Mouse (Mus musculus): Measurements from ENCODE around the gene Tie1. TPM values are rescaled to one million over a fixed set of nuclear protein-coding genes. Genes with fewer than 3 reads are reported as not detected.

The Tie1 gene
- polyA plus RNA-seq, 1 experiment from 2014 or later: 65.3 TPM

GRCm38 (mm10) chr4:118445781-118446414, 44.0 kb downstream of the Tie1 start:
- 16% methylated on average over 18 of the region's 18 CpGs for WGBS
- H3K9me3 ChIP-seq (ENCODE audit: low read length): no peaks in the 10 kb centered on the region
- peak overlapping the region; percentile 39 for H3K4me3 ChIP-seq (ENCODE audit: low read length)
- peak overlapping the region; percentile 56 for H3K9ac ChIP-seq (replicated peaks; ENCODE audit: low read length)
- H3K27ac ChIP-seq (ENCODE audit: low read length): no peak overlapping the region
- peak; percentile 94 for ATAC-seq (ENCODE audit: low FRiP score, low TSS enrichment)
- H3K4me1 ChIP-seq (ENCODE audit: insufficient read depth, low read length): 0 out of 2 replicates have a peak, but pooled peaks cover 6% of the 10 kb centered on the region
- no peaks in the 10 kb centered on the region for H3K36me3 ChIP-seq (ENCODE audit: insufficient read depth, low read length)
- no peaks in the 10 kb centered on the region for H3K27me3 ChIP-seq (ENCODE audit: insufficient read depth, low read length)
- peak overlapping the region; percentile 68 for H3K4me2 ChIP-seq (replicated peaks; ENCODE audit: low read depth, low read length)

DNA sequence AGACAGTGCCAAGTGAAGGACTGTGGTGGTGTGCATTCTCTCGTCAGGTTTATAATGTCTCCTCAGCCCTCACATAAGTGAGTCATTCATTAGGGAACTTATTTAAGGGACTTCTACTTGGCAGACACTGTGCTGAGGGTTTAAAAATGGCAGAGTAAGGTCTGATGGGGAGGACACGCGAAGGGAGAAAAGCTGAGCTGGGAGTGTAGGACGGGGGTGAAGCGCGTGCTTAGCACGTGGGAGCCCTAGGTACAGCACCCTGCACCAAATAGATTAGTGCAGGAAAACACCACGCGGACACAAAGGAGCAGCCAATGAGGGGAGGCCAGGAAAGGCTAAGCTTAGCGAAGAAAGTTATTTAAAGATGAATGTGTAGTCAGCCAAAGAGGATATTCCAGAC, 44.8 kb downstream of the Tie1 start:
- H3K4me1 ChIP-seq (ENCODE audit: insufficient read depth, low read length): 0 out of 2 replicates have a peak, but pooled peaks cover 6% of the 10 kb centered on the region
- no peak overlapping the region for H3K9ac ChIP-seq (replicated peaks; ENCODE audit: low read length)
- no peak for ATAC-seq (ENCODE audit: low FRiP score, low TSS enrichment)
- H3K36me3 ChIP-seq (ENCODE audit: insufficient read depth, low read length): no peaks in the 10 kb centered on the region
- H3K4me3 ChIP-seq (ENCODE audit: low read length): no peak overlapping the region
- H3K9me3 ChIP-seq (ENCODE audit: low read length): no peaks in the 10 kb centered on the region
- H3K4me2 ChIP-seq (replicated peaks; ENCODE audit: low read depth, low read length): no peak overlapping the region
- no peak overlapping the region for H3K27ac ChIP-seq (ENCODE audit: low read length)
- no peaks in the 10 kb centered on the region for H3K27me3 ChIP-seq (ENCODE audit: insufficient read depth, low read length)
- 86% methylated on average over 10 of the region's 10 CpGs for WGBS

DNA sequence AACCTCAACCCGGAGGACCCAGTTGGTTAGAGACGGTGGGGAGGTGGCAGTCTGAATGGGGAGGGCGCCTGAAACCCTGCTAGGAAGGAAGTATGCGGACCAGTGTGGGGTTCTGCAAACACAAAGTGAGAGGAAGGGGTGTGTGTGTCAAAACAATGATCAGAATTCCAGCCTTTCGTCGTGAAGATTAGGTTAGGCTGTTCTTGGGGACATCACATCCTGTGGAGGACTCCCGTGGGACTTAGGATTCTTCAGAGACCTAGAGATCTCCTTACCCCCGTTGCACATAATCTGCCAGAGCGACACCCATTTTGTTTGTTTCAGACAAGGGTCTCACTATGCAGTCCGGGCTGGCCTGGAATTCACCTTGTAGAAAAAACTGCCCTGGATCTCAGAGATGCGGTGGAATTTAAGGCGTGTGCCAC, 52.0 kb downstream of the Tie1 start:
- Histone ChIP-seq H3K27ac (ENCODE audit: low read length) (peak overlapping the region; percentile 94), H3K4me2 (replicated peaks; ENCODE audit: low read depth, low read length) (peak overlapping the region; percentile 96), H3K4me3 (ENCODE audit: low read length) (peak overlapping the region; percentile 82), H3K9me3 (ENCODE audit: low read length) (no peaks in the 10 kb centered on the region), H3K9ac (replicated peaks; ENCODE audit: low read length) (peak overlapping the region; percentile 90), H3K4me1 (ENCODE audit: insufficient read depth, low read length) (peaks cover 39% of the 10 kb centered on the region), H3K27me3 (ENCODE audit: insufficient read depth, low read length) (no peaks in the 10 kb centered on the region), H3K36me3 (ENCODE audit: insufficient read depth, low read length) (peaks cover 18% of the 10 kb centered on the region)
- 0 out of 2 replicates have a peak, but pooled peaks have one; percentile 7 for ATAC-seq (ENCODE audit: low FRiP score, low TSS enrichment)
- 7% methylated on average over 12 of the region's 12 CpGs for WGBS

DNA sequence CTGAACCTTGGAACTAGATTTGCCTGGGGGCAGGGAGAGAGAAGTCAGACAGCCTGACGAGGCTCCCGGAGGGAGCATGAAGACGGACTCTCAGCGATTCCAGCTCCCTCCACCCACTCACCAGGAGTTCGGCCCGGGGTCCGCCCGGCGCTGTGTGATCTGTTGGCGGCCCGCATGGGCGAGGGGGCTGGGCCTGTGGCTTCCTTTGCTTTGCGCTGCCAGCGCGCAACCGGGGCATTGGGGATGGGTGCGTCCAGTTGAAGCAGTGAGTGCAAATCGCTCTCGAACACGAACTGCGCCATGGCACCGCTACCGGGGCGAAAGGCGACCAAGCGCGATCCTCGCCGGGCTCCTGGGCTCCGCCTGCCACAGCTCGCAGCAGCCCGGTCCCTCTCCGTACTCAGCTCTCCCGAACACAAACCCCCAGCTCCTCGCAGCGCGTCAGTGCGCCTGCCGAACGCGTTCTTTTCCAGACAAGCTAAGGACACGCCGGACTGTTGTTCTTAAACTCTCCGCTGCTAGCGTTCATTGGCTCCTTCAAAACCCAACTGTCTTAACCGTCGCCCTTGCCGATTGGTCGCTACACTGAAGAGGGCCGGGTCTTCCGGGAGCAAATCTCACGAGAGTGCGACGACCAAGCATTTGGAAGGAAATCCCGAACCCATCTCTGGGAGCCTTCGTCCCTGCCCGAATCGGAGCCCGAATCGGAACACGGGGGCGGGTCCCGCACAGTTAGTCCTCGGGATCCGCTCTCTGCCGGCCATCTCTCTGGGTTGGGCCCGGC, 52.8 kb downstream of the Tie1 start, which contains the start of gene Cdc20:
TSS of gene Cdc20 (minus strand) at position 533 of the 784 bp plus-strand sequence.
- peaks cover 27% of the 10 kb centered on the region for H3K36me3 ChIP-seq (ENCODE audit: insufficient read depth, low read length)
- H3K4me2 ChIP-seq (replicated peaks; ENCODE audit: low read depth, low read length): peak within 1 kb of the TSS; percentile 96
- no peaks in the 10 kb centered on the region for H3K27me3 ChIP-seq (ENCODE audit: insufficient read depth, low read length)
- H3K9ac ChIP-seq (replicated peaks; ENCODE audit: low read length): peak within 1 kb of the TSS; percentile 90
- H3K9me3 ChIP-seq (ENCODE audit: low read length): no peaks in the 10 kb centered on the region
- peak within 1 kb of the TSS; percentile 94 for H3K27ac ChIP-seq (ENCODE audit: low read length)
- H3K4me3 ChIP-seq (ENCODE audit: low read length): peak within 1 kb of the TSS; percentile 82
- under 1% methylated on average over 67 of the region's 67 CpGs for WGBS
- peaks cover 42% of the 10 kb centered on the region for H3K4me1 ChIP-seq (ENCODE audit: insufficient read depth, low read length)
- ATAC-seq (ENCODE audit: low FRiP score, low TSS enrichment): peak; percentile 96

DNA sequence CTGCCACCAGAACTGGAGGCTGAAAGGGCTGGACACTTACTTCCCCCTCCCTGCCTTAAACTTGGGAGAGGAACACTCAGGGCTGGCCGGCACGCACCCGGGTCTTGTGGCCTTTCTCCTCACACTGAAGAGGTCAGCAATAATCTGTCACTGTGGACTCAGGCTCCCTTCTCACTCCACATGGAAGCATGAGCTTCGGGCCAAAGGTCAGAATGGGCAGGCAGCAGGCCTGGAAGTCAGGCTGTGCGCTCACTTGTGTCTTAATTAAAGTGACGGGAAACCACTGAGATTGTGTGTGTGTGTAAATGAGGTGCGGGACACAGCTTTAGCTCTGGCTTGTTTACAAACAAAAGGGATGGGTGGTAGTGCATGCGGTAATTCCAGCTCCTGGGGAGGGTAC, 57.5 kb downstream of the Tie1 start:
- Histone ChIP-seq H3K4me2 (replicated peaks; ENCODE audit: low read depth, low read length) (no peak overlapping the region), H3K9ac (replicated peaks; ENCODE audit: low read length) (no peak overlapping the region), H3K27me3 (ENCODE audit: insufficient read depth, low read length) (no peaks in the 10 kb centered on the region), H3K9me3 (ENCODE audit: low read length) (no peaks in the 10 kb centered on the region), H3K4me3 (ENCODE audit: low read length) (no peak overlapping the region), H3K36me3 (ENCODE audit: insufficient read depth, low read length) (peaks cover 41% of the 10 kb centered on the region), H3K27ac (ENCODE audit: low read length) (no peak overlapping the region), H3K4me1 (ENCODE audit: insufficient read depth, low read length) (peaks cover 54% of the 10 kb centered on the region)
- 74% methylated on average over 8 of the region's 8 CpGs for WGBS
- no peak for ATAC-seq (ENCODE audit: low FRiP score, low TSS enrichment)

- Histone ChIP-seq H3K27me3 (ENCODE audit: insufficient read depth, low read length) (no peaks in the 10 kb centered on the region), H3K4me3 (ENCODE audit: low read length) (peak overlapping the region; percentile 77), H3K36me3 (ENCODE audit: insufficient read depth, low read length) (peaks cover 34% of the 10 kb centered on the region), H3K9me3 (ENCODE audit: low read length) (no peaks in the 10 kb centered on the region), H3K4me1 (ENCODE audit: insufficient read depth, low read length) (peaks cover 35% of the 10 kb centered on the region), H3K9ac (replicated peaks; ENCODE audit: low read length) (peak overlapping the region; percentile 85), H3K27ac (ENCODE audit: low read length) (peak overlapping the region; percentile 83), H3K4me2 (replicated peaks; ENCODE audit: low read depth, low read length) (peak overlapping the region; percentile 79)
- WGBS: 44% methylated on average over 7 of the region's 7 CpGs
- ATAC-seq (ENCODE audit: low FRiP score, low TSS enrichment): no peak
Observed at GRCm38 (mm10) chr4:118429215-118429895, 60.5 kb downstream of the Tie1 start.

DNA sequence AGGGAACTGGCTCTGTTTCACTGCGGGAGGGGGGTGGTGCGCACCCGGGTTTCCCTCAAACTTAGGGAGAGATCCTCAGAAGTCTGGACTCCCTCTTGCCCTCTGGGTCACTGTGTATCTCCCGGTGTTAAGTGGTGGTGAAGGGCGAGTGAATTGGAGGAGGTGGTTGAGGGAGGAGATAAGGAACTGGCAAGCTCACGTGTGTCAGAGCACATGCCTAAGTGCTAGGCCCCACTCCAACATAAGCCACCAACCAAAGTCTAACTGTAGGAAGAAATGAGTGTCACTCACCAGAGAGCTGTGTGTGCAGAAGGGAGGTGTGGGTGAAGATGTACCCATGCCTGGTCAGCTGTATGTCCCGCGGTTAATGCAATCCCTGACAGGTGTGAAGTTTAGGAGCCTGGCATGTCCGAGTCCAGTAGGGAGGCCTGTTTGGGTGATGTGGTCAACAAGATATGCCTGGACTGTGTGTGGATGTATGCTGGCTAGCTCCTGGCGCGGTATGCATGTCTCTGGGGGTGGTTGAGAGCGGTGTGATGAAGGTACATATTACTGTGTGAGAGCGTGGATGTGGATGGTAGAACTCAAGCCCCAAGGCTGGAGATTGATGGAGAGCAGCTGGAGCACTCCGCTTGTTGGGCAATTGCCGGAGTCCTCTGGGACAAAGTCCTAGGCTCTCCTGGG, 61.2 kb downstream of the Tie1 start:
- 31% methylated on average over 15 of the region's 15 CpGs for WGBS

GRCm38 (mm10) chr4:118427768-118428451, 62.0 kb downstream of the Tie1 start, which contains the start of gene Elovl1:
Gene Elovl1, plus strand, starts transcription at chr4:118428093.
- Histone ChIP-seq H3K9me3 (ENCODE audit: low read length) (no peaks in the 10 kb centered on the region), H3K9ac (replicated peaks; ENCODE audit: low read length) (peak within 1 kb of the TSS; percentile 85), H3K27ac (ENCODE audit: low read length) (peak within 1 kb of the TSS; percentile 87), H3K4me1 (ENCODE audit: insufficient read depth, low read length) (peaks cover 29% of the 10 kb centered on the region), H3K36me3 (ENCODE audit: insufficient read depth, low read length) (peaks cover 24% of the 10 kb centered on the region), H3K27me3 (ENCODE audit: insufficient read depth, low read length) (no peaks in the 10 kb centered on the region), H3K4me2 (replicated peaks; ENCODE audit: low read depth, low read length) (peak within 1 kb of the TSS; percentile 79), H3K4me3 (ENCODE audit: low read length) (peak within 1 kb of the TSS; percentile 77)
- WGBS: 0% methylated on average over 28 of the region's 31 CpGs
- peak; percentile 98 for ATAC-seq (ENCODE audit: low FRiP score, low TSS enrichment)

More for the DNA sequence above, 61.2 kb downstream of the Tie1 start:
- Histone ChIP-seq H3K4me3 (ENCODE audit: low read length) (peak overlapping the region; percentile 77), H3K27ac (ENCODE audit: low read length) (peak overlapping the region; percentile 83), H3K9me3 (ENCODE audit: low read length) (no peaks in the 10 kb centered on the region), H3K4me1 (ENCODE audit: insufficient read depth, low read length) (peaks cover 31% of the 10 kb centered on the region), H3K36me3 (ENCODE audit: insufficient read depth, low read length) (peaks cover 31% of the 10 kb centered on the region), H3K27me3 (ENCODE audit: insufficient read depth, low read length) (no peaks in the 10 kb centered on the region), H3K4me2 (replicated peaks; ENCODE audit: low read depth, low read length) (peak overlapping the region; percentile 79), H3K9ac (replicated peaks; ENCODE audit: low read length) (peak overlapping the region; percentile 85)
- peak; percentile 43 for ATAC-seq (ENCODE audit: low FRiP score, low TSS enrichment)

DNA sequence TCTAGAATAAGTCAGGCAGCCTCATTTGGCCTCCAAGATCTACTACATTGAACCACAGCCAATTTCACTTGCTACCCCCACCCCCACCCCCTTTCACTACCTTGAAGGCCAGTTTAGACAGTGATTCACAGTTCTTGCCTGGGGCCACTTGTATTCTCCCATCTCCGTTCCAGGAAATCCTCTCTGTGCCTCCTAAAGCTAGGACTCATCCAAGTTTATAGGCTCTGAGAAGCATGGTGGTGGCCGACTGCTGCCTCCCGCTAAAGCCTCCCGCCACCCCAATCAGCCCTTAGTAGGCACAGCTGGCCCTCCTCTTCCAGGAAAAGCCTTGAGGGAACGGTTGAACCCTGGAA, 62.5 kb downstream of the Tie1 start:
- ATAC-seq (ENCODE audit: low FRiP score, low TSS enrichment): no peak; the same call in 1 of the 2 replicates
- WGBS: 1% methylated on average over 5 of the region's 5 CpGs
- H3K27me3 ChIP-seq (ENCODE audit: insufficient read depth, low read length): no peaks in the 10 kb centered on the region
- H3K4me2 ChIP-seq (replicated peaks; ENCODE audit: low read depth, low read length): peak overlapping the region; percentile 79
- peak overlapping the region; percentile 85 for H3K9ac ChIP-seq (replicated peaks; ENCODE audit: low read length)
- peak overlapping the region; percentile 77 for H3K4me3 ChIP-seq (ENCODE audit: low read length)
- H3K4me1 ChIP-seq (ENCODE audit: insufficient read depth, low read length): peaks cover 28% of the 10 kb centered on the region
- H3K27ac ChIP-seq (ENCODE audit: low read length): peak overlapping the region; percentile 87
- no peaks in the 10 kb centered on the region for H3K9me3 ChIP-seq (ENCODE audit: low read length)
- peaks cover 18% of the 10 kb centered on the region for H3K36me3 ChIP-seq (ENCODE audit: insufficient read depth, low read length)

All from kidney, embryonic 16.5 days (tissue).